Mouse (Mus musculus) lung, embryonic 14.5 days (tissue): ENCODE measurements at regions not wholly inside any gene's neighbourhood (a gene's known extent, or its start where the extent isn't known, plus 50 kb on each side); places are given as distances from the start of the nearest gene placed in this dataset.

ENCODE experiments used
- ATAC-seq: fragments of 200-750 bp; cut with Nextera tagmentation; 2 replicates; pipeline ENCODE4 v1.8.0; 2017; ENCODE audit warnings: mild to moderate bottlenecking, moderate TSS enrichment, moderate library complexity; ENCODE audit not compliant: insufficient read depth
- DNase-seq: peaks from one replicate; pipeline ENCODE4 v3.0.0-alpha.2; 2015
- H3K27ac ChIP-seq: fragments of 300-500 bp; sonication (generic); 2 replicates; pipeline ENCODE4 v1.5.1; 2014; ENCODE audit warnings: low read depth, mild to moderate bottlenecking, moderate library complexity
- H3K27me3 ChIP-seq: fragments of 300-500 bp; sonication (generic); 2 replicates; pipeline ENCODE4 v1.6.1; 2014; ENCODE audit warnings: low read length, control low read depth; ENCODE audit not compliant: insufficient read depth
- H3K36me3 ChIP-seq: fragments of 300-500 bp; sonication (generic); 2 replicates; pipeline ENCODE4 v1.6.1; 2014; ENCODE audit warnings: control low read depth; ENCODE audit not compliant: insufficient read depth
- H3K4me1 ChIP-seq: fragments of 300-500 bp; sonication (generic); 2 replicates; pipeline ENCODE4 v1.6.1; 2014; ENCODE audit warnings: antibody characterized with exemption, control low read depth; ENCODE audit not compliant: insufficient read depth
- H3K4me2 ChIP-seq: fragments of 300-500 bp; sonication (generic); 2 replicates; pipeline ENCODE4 v1.6.1; 2014; ENCODE audit warnings: mild to moderate bottlenecking
- H3K4me3 ChIP-seq: fragments of 300-500 bp; sonication (generic); 2 replicates; pipeline ENCODE4 v1.5.1; 2014; ENCODE audit warnings: low read depth, low read length
- H3K9ac ChIP-seq: fragments of 300-500 bp; sonication (generic); 2 replicates; pipeline ENCODE4 v1.6.1; 2014
- H3K9me3 ChIP-seq: fragments of 300-500 bp; sonication (generic); 2 replicates; pipeline ENCODE4 v1.6.1; 2016; ENCODE audit warnings: low read depth, low read length, control low read depth
- CTCF ChIP-seq: IDR thresholded peaks from 2 replicates; pipeline ENCODE4 v1.5.1; 2016; ENCODE audit warnings: antibody characterized with exemption, low read depth
- WGBS: fragments of 180-500 bp; shearing (Covaris S2); extraction: QIAGEN DNeasy Blood & Tissue Kit; methylation state at CpG from one replicate; pipeline ENCODE4 v1.1.7; 2014; 5-methylcytosine and 5-hydroxymethylcytosine counted together

- Histone ChIP-seq H3K27me3 (no peaks in the 10 kb centered on the region), H3K4me1 (peaks cover 30% of the 10 kb centered on the region), H3K36me3 (no peaks in the 10 kb centered on the region), H3K9ac (no peak overlapping the region), H3K4me2 (no peak overlapping the region), H3K27ac (no peak overlapping the region), H3K9me3 (no peaks in the 10 kb centered on the region), H3K4me3 (no peak overlapping the region)
- WGBS = 30% methylated on average over 6 of the region's 7 CpGs
- no peak for ATAC-seq
- no peak for TF ChIP-seq CTCF
- no peak for DNase-seq
These were observed 209.1 kb downstream of the Bcl2l11 start for GRCm38 (mm10) chr2:128334757-128335500.

- Histone ChIP-seq H3K9ac (no peak overlapping the region), H3K36me3 (no peaks in the 10 kb centered on the region), H3K27ac (no peak overlapping the region), H3K4me2 (no peak overlapping the region), H3K4me1 (peaks cover 39% of the 10 kb centered on the region), H3K4me3 (no peak overlapping the region), H3K9me3 (no peaks in the 10 kb centered on the region), H3K27me3 (no peaks in the 10 kb centered on the region)
- no peak for TF ChIP-seq CTCF
- DNase-seq (no peak), ATAC-seq (no peak)
These were observed 211.4 kb downstream of the Bcl2l11 start for GRCm38 (mm10) chr2:128337192-128337591.

GRCm38 (mm10) chr2:128337791-128338190, 212.0 kb downstream of the Bcl2l11 start:
- Histone ChIP-seq H3K4me1 (peaks cover 39% of the 10 kb centered on the region), H3K4me2 (no peak overlapping the region), H3K27ac (no peak overlapping the region), H3K9me3 (no peaks in the 10 kb centered on the region), H3K27me3 (no peaks in the 10 kb centered on the region), H3K4me3 (no peak overlapping the region), H3K9ac (no peak overlapping the region), H3K36me3 (no peaks in the 10 kb centered on the region)
- WGBS = 94% methylated on average over 5 of the region's 5 CpGs
- TF ChIP-seq CTCF = no peak
- ATAC-seq (no peak), DNase-seq (no peak)

GRCm38 (mm10) chr2:128338474-128338873, 212.6 kb downstream of the Bcl2l11 start:
- Histone ChIP-seq H3K27ac (no peak overlapping the region), H3K9ac (no peak overlapping the region), H3K4me1 (peaks cover 39% of the 10 kb centered on the region), H3K9me3 (no peaks in the 10 kb centered on the region), H3K36me3 (no peaks in the 10 kb centered on the region), H3K27me3 (no peaks in the 10 kb centered on the region), H3K4me2 (no peak overlapping the region), H3K4me3 (no peak overlapping the region)
- ATAC-seq (no peak), DNase-seq (no peak)
- no peak for TF ChIP-seq CTCF
- WGBS = 71% methylated on average over 4 of the region's 4 CpGs

- no peak for TF ChIP-seq CTCF
- peaks cover 39% of the 10 kb centered on the region for H3K4me1 ChIP-seq
- H3K9ac ChIP-seq = no peak overlapping the region
These were observed 213.3 kb downstream of the Bcl2l11 start for GRCm38 (mm10) chr2:128339061-128339642.

GRCm38 (mm10) chr2:128339643-128340487, 214.0 kb downstream of the Bcl2l11 start:
- H3K9ac ChIP-seq = peak overlapping the region; percentile 11; the same call in 1 of the 2 replicates
- peak overlapping the region; percentile 68 for H3K27ac ChIP-seq
- peak overlapping the region; percentile 12 for H3K4me2 ChIP-seq
- WGBS = 34% methylated on average over 19 of the region's 19 CpGs
- no peaks in the 10 kb centered on the region for H3K9me3 ChIP-seq
- H3K4me3 ChIP-seq = no peak overlapping the region
- H3K4me1 ChIP-seq = peaks cover 36% of the 10 kb centered on the region
- no peaks in the 10 kb centered on the region for H3K36me3 ChIP-seq
- no peak for TF ChIP-seq CTCF
- ATAC-seq (peak; percentile 36; the same call in 1 of the 2 replicates), DNase-seq (peak; percentile 59)
- no peaks in the 10 kb centered on the region for H3K27me3 ChIP-seq

More at GRCm38 (mm10) chr2:128339061-128339642, 213.3 kb downstream of the Bcl2l11 start:
- 4% methylated on average over 8 of the region's 8 CpGs for WGBS
- ATAC-seq (peak; percentile 48), DNase-seq (peak; percentile 71)
- Histone ChIP-seq H3K36me3 (no peaks in the 10 kb centered on the region), H3K9me3 (no peaks in the 10 kb centered on the region), H3K27me3 (no peaks in the 10 kb centered on the region), H3K4me2 (peak overlapping the region; percentile 12; the same call in 1 of the 2 replicates), H3K27ac (peak overlapping the region; percentile 68), H3K4me3 (no peak overlapping the region)
